Mouse (Mus musculus): ENCODE measurements at regions not wholly inside any gene's neighbourhood (a gene's known extent, or its start where the extent isn't known, plus 50 kb on each side); places are given as distances from the start of the nearest gene placed in this dataset.
"Not testable (repeated sequence)": the region's sequence is repeated elsewhere in the genome, so short reads cannot be mapped to it uniquely, and the experiment has no call there.

GRCm38 (mm10) chr17:54753396-54753994 lies 454.7 kb upstream of the Slc5a7 start:
- intact Hi-C loops (cut with DNase I), result no loop called here
- no peak for DNase-seq (ENCODE audit: extremely low spot score in 1 of 2, low spot score in 2 of 2)

DNA sequence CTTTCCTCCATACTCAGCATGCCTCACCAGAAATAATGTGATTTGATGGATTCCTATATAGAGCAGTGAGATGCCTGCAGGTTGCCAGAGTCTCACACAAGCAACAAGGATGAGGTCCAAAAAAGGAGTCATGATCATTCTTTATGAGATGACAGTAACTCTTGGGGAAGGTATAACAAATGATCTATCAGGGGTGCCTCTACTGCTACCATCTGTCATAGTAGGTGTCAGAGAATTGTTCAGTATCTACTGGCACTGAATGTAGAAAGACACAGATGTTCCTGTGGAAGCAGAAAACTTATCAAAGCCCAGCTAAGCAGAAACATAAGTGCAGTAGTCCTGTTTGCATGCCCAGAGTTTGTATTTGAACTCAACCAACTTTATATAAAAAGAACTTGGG lies 454.1 kb upstream of the Slc5a7 start:
- no peak for DNase-seq (ENCODE audit: extremely low spot score in 1 of 2, low spot score in 2 of 2)
- intact Hi-C loops (cut with DNase I), result no loop called here

GRCm38 (mm10) chr17:54735836-54736235 lies 437.0 kb upstream of the Slc5a7 start:
- intact Hi-C loops (cut with DNase I), result no loop called here
- DNase-seq (ENCODE audit: extremely low spot score in 1 of 2, low spot score in 2 of 2), result no peak

DNA sequence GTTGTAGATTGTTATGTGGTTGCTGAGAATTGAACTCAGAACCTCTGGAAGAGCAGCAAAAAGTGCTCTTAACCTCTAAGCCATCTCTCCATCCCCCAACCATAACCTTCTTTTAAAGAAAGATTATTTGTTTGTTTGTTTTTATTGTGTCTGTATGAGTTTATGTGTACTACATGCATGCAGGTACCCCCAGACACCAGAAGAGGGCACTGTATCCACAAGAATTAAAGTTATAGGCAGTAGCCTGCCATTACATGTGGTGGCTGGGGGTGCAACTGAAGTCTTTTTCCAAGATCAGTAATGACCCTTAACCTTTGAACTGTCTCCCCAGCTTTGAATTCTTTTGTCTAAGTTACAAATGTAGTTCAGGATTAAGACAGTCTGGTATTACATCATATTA lies 428.8 kb upstream of the Slc5a7 start:
- intact Hi-C loops (cut with DNase I), result no loop called here
- DNase-seq (ENCODE audit: extremely low spot score in 1 of 2, low spot score in 2 of 2), result no peak

- no peak for DNase-seq (ENCODE audit: extremely low spot score in 1 of 2, low spot score in 2 of 2)
- intact Hi-C loops (cut with DNase I), result no loop called here
Measured at GRCm38 (mm10) chr17:54726693-54727092, 427.9 kb upstream of the Slc5a7 start.

GRCm38 (mm10) chr17:54713026-54713425 lies 414.2 kb upstream of the Slc5a7 start:
- intact Hi-C loops (cut with DNase I), result no loop called here
- peak in 1 of 2 experiments; percentile 6 for DNase-seq (ENCODE audit: extremely low spot score in 1 of 2, low spot score in 2 of 2)

DNA sequence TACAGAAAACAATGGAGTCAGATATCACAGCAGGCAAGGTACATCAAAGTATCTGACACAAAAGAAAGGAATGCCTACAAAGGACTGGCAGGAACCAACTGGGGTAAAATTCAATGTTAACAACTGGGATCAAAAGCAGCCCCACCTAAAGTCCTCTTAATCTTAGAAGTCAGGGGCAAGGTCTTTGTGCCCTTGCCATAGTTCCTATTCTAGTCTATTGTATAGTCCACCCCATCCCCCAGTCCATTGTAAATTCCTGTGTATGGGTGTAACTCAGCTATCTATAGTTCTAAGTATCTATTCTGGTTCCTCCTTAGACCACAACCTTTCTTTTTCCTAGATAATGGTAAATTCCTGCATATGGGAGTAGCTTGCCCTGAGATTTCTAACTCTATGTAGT lies 409.0 kb upstream of the Slc5a7 start:
- DNase-seq (ENCODE audit: extremely low spot score in 1 of 2, low spot score in 2 of 2); intact Hi-C loops (cut with DNase I): not testable (repeated sequence)

GRCm38 (mm10) chr17:54701346-54702108 lies 402.7 kb upstream of the Slc5a7 start:
- no peak for DNase-seq (ENCODE audit: extremely low spot score in 1 of 2, low spot score in 2 of 2)
- intact Hi-C loops (cut with DNase I), result no loop called here

DNA sequence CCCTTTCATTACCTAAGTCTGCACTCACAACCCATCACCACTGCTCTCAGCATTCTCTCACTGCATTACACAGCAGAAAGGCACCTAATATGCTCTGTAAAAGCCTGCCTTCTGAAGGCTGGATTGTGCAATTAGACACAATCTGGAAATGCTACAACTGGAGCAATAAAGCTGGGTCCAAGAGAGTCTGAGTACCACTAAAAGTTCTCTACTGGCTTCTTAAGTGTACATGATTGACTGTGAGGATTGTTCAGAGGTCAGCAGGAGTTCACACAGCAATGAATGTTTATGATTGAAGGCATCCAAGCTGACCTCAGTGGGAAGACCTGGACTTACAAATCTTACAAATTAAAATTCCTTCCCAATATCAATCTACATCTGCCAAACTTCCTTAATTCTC lies 395.8 kb upstream of the Slc5a7 start:
- no peak for DNase-seq (ENCODE audit: extremely low spot score in 1 of 2, low spot score in 2 of 2)
- intact Hi-C loops (cut with DNase I), result no loop called here

DNA sequence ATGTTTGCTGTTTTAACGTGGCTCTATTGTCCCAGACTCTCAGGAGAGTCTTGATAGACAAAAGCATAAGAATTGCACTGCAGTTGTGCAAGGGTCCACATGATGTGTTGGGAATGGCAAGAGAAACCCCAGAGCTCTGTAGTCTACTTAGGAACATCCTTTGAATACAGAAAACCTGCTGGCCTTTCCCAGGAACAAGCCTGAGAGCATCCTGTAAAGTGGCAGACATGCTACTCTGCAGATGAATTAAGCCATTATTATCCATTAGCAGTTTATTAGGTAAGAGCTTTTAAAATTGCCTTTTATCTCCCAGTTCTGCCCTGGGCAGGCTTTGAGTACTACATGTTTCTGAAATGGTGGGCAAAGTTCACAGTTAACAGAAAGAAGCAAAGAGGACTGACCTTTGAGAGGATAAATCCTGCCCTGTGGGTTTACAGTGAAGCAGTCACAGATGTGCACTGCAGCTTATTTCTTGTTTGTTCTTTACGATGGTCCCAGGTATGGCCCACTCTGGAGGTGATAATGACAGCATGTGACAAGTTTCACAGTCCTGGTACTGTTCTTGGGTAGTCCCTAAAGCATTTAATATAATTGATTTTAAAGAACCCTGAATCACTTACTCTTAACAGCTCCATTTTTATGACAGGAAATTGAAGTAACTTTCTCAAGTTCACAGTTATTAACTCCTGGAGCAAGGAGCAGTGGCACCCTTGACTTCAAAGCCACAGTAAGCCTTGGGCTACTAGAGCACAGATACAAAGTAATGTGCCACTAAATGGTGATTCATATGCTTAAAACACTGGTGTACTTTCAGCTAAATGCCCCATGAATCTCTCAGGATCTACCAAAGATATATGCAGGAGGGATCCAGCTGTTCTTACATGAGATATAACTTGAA lies 386.6 kb upstream of the Slc5a7 start:
- DNase-seq (ENCODE audit: extremely low spot score in 1 of 2, low spot score in 2 of 2), result no peak
- intact Hi-C loops (cut with DNase I), result no loop called here

DNA sequence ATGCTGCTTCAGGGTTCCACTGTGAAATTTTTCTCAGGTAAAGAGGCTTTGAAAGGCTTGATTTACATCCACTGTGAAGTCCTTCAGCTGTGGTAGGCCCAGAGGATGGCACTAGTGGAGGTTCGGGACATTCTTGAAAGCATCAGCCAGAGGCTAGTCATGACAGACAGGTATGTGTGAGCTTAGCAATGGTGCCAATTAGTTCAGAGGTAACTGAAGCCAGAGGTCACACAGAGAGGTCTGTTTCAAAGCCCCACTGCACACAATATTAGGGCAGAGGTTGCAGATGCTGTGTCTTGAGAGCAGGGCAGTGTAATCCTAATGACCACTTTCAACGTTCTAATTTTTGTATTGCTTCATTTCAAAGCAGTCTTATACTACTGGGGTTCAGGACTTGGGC lies 379.3 kb upstream of the Slc5a7 start:
- intact Hi-C loops (cut with DNase I), result no loop called here
- no peak for DNase-seq (ENCODE audit: extremely low spot score in 1 of 2, low spot score in 2 of 2)

DNA sequence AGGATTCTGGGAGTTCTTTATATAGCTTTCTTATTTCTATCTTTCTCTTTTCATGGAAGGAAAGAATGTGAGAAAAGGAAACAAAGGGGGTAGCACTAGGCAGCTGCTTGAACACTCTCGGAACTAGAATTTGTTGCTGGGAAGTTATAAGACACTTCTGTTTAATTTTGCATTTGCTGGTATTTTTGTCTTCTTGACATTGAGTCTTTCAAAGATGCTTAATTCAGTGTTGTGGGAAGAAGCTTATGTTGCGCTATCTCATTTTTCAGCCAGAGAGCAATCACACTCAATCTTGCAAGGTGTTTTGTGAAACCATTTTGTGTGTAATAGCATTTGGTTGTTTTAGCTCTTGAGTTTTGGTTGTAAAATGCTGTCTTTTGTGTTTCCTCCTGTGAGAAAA lies 370.7 kb upstream of the Slc5a7 start:
- intact Hi-C loops (cut with DNase I), result loop anchor here (10.0 kb wide), 1 partner anchor 805 kb away; no protein-coding TSS in a partner anchor
- no peak for DNase-seq (ENCODE audit: extremely low spot score in 1 of 2, low spot score in 2 of 2)

- no peak for DNase-seq (ENCODE audit: extremely low spot score in 1 of 2, low spot score in 2 of 2)
- intact Hi-C loops (cut with DNase I), result loop anchor here (10.0 kb wide), 1 partner anchor 812 kb away; no protein-coding TSS in a partner anchor
Measured at GRCm38 (mm10) chr17:54662558-54663245, 363.9 kb upstream of the Slc5a7 start.

- intact Hi-C loops (cut with DNase I), result no loop called here
- DNase-seq (ENCODE audit: extremely low spot score in 1 of 2, low spot score in 2 of 2), result no peak
Measured at GRCm38 (mm10) chr17:54656553-54656952, 357.7 kb upstream of the Slc5a7 start.

Measured in left cerebral cortex, postnatal 10 days (tissue).